Mouse (Mus musculus): ENCODE results near the gene 1500011B03Rik.

GRCm38 (mm10) chr5:114772456-114773203 lies 50.6 kb downstream of the 1500011B03Rik start:
- TF ChIP-seq POLR2A (IDR thresholded peaks at IDR 0.05; ENCODE audit: low read depth, low read length): no peak
- TF ChIP-seq CTCF (IDR thresholded peaks at IDR 0.05; ENCODE audit: extremely low read depth, insufficient read length, insufficient replicate concordance, low read depth, low read length): no peak
